Mouse (Mus musculus): ENCODE measurements at regions not wholly inside any gene's neighbourhood (a gene's known extent, or its start where the extent isn't known, plus 50 kb on each side); places are given as distances from the start of the nearest gene placed in this dataset.

GRCm38 (mm10) chr5:4344458-4344857 is 152.3 kb downstream of the Mterf1b start:
- in situ Hi-C loops (cut with MboI; ENCODE audit: low pct_ligation_motif_present, low pct_unique_long_range_greater_than_20kb, low sequenced_read_pairs) = no loop called here
- H3K79me2 ChIP-seq (replicated peaks; ENCODE audit: control insufficient read depth, extremely low read depth, insufficient read depth, poor library complexity, severe bottlenecking) = no peaks in the 10 kb centered on the region

GRCm38 (mm10) chr5:4348334-4348733 is 156.2 kb downstream of the Mterf1b start:
- Histone ChIP-seq H3K4me1 (ENCODE audit: control insufficient read depth in 1 of 2, insufficient read depth in 2 of 2) (no peaks in the 10 kb centered on the region), H3K36me3 (replicated peaks in 1 of 2; ENCODE audit: control insufficient read depth in 1 of 2, insufficient read depth in 1 of 2, low read length in 1 of 2) (no peaks in the 10 kb centered on the region), H3K4me2 (ENCODE audit: insufficient read depth, low read depth, poor library complexity, severe bottlenecking) (no peak overlapping the region), H3K27me3 (replicated peaks) (no peaks in the 10 kb centered on the region), H3K79me2 (replicated peaks; ENCODE audit: control insufficient read depth, extremely low read depth, insufficient read depth, poor library complexity, severe bottlenecking) (no peaks in the 10 kb centered on the region), H3K9me3 (replicated peaks; ENCODE audit: low read length) (no peaks in the 10 kb centered on the region), H3K27ac (ENCODE audit: insufficient read depth, low read depth) (no peak overlapping the region), H3K9ac (ENCODE audit: insufficient read depth, low read depth) (no peak overlapping the region), H3K4me3 (replicated peaks in 1 of 3; ENCODE audit: low read depth in 2 of 3, low read length in 2 of 3, poor library complexity in 1 of 3) (no peak overlapping the region)
- no peak for TF ChIP-seq EP300 (IDR thresholded peaks at IDR 0.05; ENCODE audit: low read length)
- no peak for TF ChIP-seq IRF4 (IDR thresholded peaks at IDR 0.05; ENCODE audit: low read depth, low read length)
- TF ChIP-seq ZKSCAN1 (IDR thresholded peaks at IDR 0.05; ENCODE audit: borderline replicate concordance, low read depth, low read length) = no peak
- DNase-seq (ENCODE audit: extremely low read depth) = no peak
- dilution Hi-C loops (cut with MboI; ENCODE audit: extremely low pct_ligation_motif_present, extremely low pct_unique_long_range_greater_than_20kb, low sequenced_read_pairs) = no loop called here
- in situ Hi-C loops (cut with MboI; ENCODE audit: low pct_ligation_motif_present, low pct_unique_long_range_greater_than_20kb, low sequenced_read_pairs) = no loop called here

More at GRCm38 (mm10) chr5:4344458-4344857, 152.3 kb downstream of the Mterf1b start:
- dilution Hi-C loops (cut with MboI; ENCODE audit: extremely low pct_ligation_motif_present, extremely low pct_unique_long_range_greater_than_20kb, low sequenced_read_pairs) = no loop called here
- TF ChIP-seq ELF1 (IDR thresholded peaks at IDR 0.05; ENCODE audit: low read depth, low read length) (no peak), MEF2A (IDR thresholded peaks at IDR 0.05; ENCODE audit: borderline replicate concordance, low read depth, low read length) (no peak), JUN (IDR thresholded peaks at IDR 0.05; ENCODE audit: insufficient read depth, low read depth, low read length) (no peak), BHLHE40 (IDR thresholded peaks at IDR 0.05; ENCODE audit: low read depth, low read length) (no peak), E2F4 (IDR thresholded peaks at IDR 0.05; ENCODE audit: insufficient replicate concordance, low read depth, low read length) (no peak), CTCF (conservative IDR thresholded peaks at IDR 0.05 in 1 of 2, IDR thresholded peaks at IDR 0.05 in 1 of 2; ENCODE audit: low read depth in 2 of 2, low read length in 2 of 2) (no peak), UBTF (IDR thresholded peaks at IDR 0.05; ENCODE audit: low read depth, low read length) (no peak), MAZ (IDR thresholded peaks at IDR 0.05; ENCODE audit: low read depth, low read length) (no peak), NELFE (IDR thresholded peaks at IDR 0.05; ENCODE audit: low read depth, low read length) (no peak), CHD2 (IDR thresholded peaks at IDR 0.05; ENCODE audit: low read length) (no peak), HCFC1 (IDR thresholded peaks at IDR 0.05; ENCODE audit: low read depth, low read length) (no peak), TBP (conservative IDR thresholded peaks at IDR 0.05; ENCODE audit: low read depth, low read length) (no peak), JUND (conservative IDR thresholded peaks at IDR 0.05; ENCODE audit: low read depth, low read length) (no peak), MXI1 (IDR thresholded peaks at IDR 0.05; ENCODE audit: low read depth, low read length) (no peak), ZMIZ1 (IDR thresholded peaks at IDR 0.05; ENCODE audit: low read depth, low read length) (no peak), SMC3 (IDR thresholded peaks at IDR 0.05; ENCODE audit: low read depth, low read length) (no peak), ZNF384 (IDR thresholded peaks at IDR 0.05; ENCODE audit: low read depth, low read length) (no peak)
- no peak for DNase-seq (ENCODE audit: extremely low read depth)
- no peaks in the 10 kb centered on the region for H3K9me3 ChIP-seq (replicated peaks; ENCODE audit: low read length)
- H3K9ac ChIP-seq (ENCODE audit: insufficient read depth, low read depth) = no peak overlapping the region
- no peaks in the 10 kb centered on the region for H3K4me1 ChIP-seq (ENCODE audit: control insufficient read depth in 1 of 2, insufficient read depth in 2 of 2)
- H3K4me2 ChIP-seq (ENCODE audit: insufficient read depth, low read depth, poor library complexity, severe bottlenecking) = no peak overlapping the region
- H3K27ac ChIP-seq (ENCODE audit: insufficient read depth, low read depth) = no peak overlapping the region
- H3K27me3 ChIP-seq (replicated peaks) = no peaks in the 10 kb centered on the region
- H3K4me3 ChIP-seq (replicated peaks in 1 of 3; ENCODE audit: low read depth in 2 of 3, low read length in 2 of 3, poor library complexity in 1 of 3) = no peak overlapping the region
- H3K36me3 ChIP-seq (replicated peaks in 1 of 2; ENCODE audit: control insufficient read depth in 1 of 2, insufficient read depth in 1 of 2, low read length in 1 of 2) = no peaks in the 10 kb centered on the region

Measured in CH12.LX (cell line).